Mouse (Mus musculus) myocyte (in vitro differentiated cells): ENCODE results near the gene Pex16.

Experiments
- MAX ChIP-seq: IDR thresholded peaks from one replicate; pipeline ENCODE4 v1.6.1; 2011; ENCODE audit warnings: low read depth, mild to moderate bottlenecking, control low read depth
- POLR2A ChIP-seq: IDR thresholded peaks from one replicate; pipeline ENCODE4 v1.6.1; 2011; ENCODE audit warnings: low read depth, mild to moderate bottlenecking, control low read depth, moderate library complexity; ENCODE audit not compliant: insufficient read length
- TCF12 ChIP-seq: IDR thresholded peaks from one replicate; pipeline ENCODE4 v1.6.1; 2011; ENCODE audit warnings: mild to moderate bottlenecking, control low read depth; ENCODE audit not compliant: poor library complexity, insufficient read depth, severe bottlenecking
- USF1 ChIP-seq: IDR thresholded peaks from one replicate; pipeline ENCODE4 v1.6.1; 2011; ENCODE audit warnings: low read depth, mild to moderate bottlenecking, control low read depth, moderate library complexity

DNA sequence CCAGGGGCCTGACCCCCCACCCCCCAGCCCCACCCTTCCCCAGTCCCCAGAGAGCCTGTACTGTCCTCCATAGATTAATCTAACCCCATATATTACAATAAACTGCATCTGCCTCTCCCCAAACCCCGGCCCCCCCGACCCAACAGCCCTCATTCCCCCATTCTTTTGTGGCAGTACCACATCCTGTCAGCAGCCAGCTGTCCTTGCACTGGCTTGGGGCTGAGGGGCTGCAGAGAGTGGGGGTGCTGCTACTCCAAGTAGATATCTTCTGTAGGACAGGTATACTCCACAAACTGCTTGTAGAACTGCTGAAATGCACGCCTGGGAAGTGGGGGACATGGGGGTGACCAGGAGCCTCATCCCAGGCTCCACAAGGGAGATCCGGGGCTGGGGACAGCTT lies 9.6 kb downstream of the Pex16 start:
- TF ChIP-seq POLR2A (no peak), USF1 (no peak), TCF12 (no peak), MAX (no peak)
